Mouse (Mus musculus): Measurements from ENCODE around the gene Nat8.
"Not testable (repeated sequence)": the region's sequence is repeated elsewhere in the genome, so short reads cannot be mapped to it uniquely, and the experiment has no call there.

Nat8 gene

GRCm38 (mm10) chr6:85831796-85832321 is at the start of gene Nat8:
Nat8 (minus strand) TSS chr6:85832082.
- no peak for DNase-seq (ENCODE audit: low spot score)

- not testable (repeated sequence) for DNase-seq (ENCODE audit: low spot score)
Measured at GRCm38 (mm10) chr6:85869006-85869405, 37.1 kb upstream of the Nat8 start, which contains the start of gene Nat8f2. Nat8f2 (minus strand) TSS chr6:85869158.

- no peak for DNase-seq (ENCODE audit: low spot score)
Measured at GRCm38 (mm10) chr6:85867726-85868690, 36.1 kb upstream of the Nat8 start.

GRCm38 (mm10) chr6:85866995-85867394 is 35.1 kb upstream of the Nat8 start:
- not testable (repeated sequence) for DNase-seq (ENCODE audit: low spot score)

GRCm38 (mm10) chr6:85866166-85866565 is 34.3 kb upstream of the Nat8 start:
- not testable (repeated sequence) for DNase-seq (ENCODE audit: low spot score)

GRCm38 (mm10) chr6:85864900-85865639 is 33.2 kb upstream of the Nat8 start:
- DNase-seq (ENCODE audit: low spot score) = not testable (repeated sequence)

GRCm38 (mm10) chr6:85863840-85864239 is 32.0 kb upstream of the Nat8 start:
- DNase-seq (ENCODE audit: low spot score) = no peak

- DNase-seq (ENCODE audit: low spot score) = no peak
Measured at GRCm38 (mm10) chr6:85863136-85863535, 31.3 kb upstream of the Nat8 start.

GRCm38 (mm10) chr6:85862565-85862964 is 30.7 kb upstream of the Nat8 start:
- no peak for DNase-seq (ENCODE audit: low spot score)

- DNase-seq (ENCODE audit: low spot score) = no peak
Measured at GRCm38 (mm10) chr6:85861247-85861646, 29.4 kb upstream of the Nat8 start.

GRCm38 (mm10) chr6:85856194-85856678 is 24.4 kb upstream of the Nat8 start:
- no peak for DNase-seq (ENCODE audit: low spot score)

GRCm38 (mm10) chr6:85853481-85853880 is 21.6 kb upstream of the Nat8 start:
- DNase-seq (ENCODE audit: low spot score) = no peak

- no peak for DNase-seq (ENCODE audit: low spot score)
Measured at GRCm38 (mm10) chr6:85851062-85851773, 19.3 kb upstream of the Nat8 start.

GRCm38 (mm10) chr6:85849240-85849639 is 17.4 kb upstream of the Nat8 start:
- DNase-seq (ENCODE audit: low spot score) = no peak

- DNase-seq (ENCODE audit: low spot score) = no peak
Measured at GRCm38 (mm10) chr6:85848140-85848539, 16.3 kb upstream of the Nat8 start.

- no peak for DNase-seq (ENCODE audit: low spot score)
Measured at GRCm38 (mm10) chr6:85846921-85847320, 15.0 kb upstream of the Nat8 start.

- not testable (repeated sequence) for DNase-seq (ENCODE audit: low spot score)
Measured at GRCm38 (mm10) chr6:85843677-85844458, 12.0 kb upstream of the Nat8 start.

- DNase-seq (ENCODE audit: low spot score) = no peak
Measured at GRCm38 (mm10) chr6:85839982-85840381, 8.1 kb upstream of the Nat8 start.

GRCm38 (mm10) chr6:85838674-85839073 is 6.8 kb upstream of the Nat8 start:
- no peak for DNase-seq (ENCODE audit: low spot score)

- not testable (repeated sequence) for DNase-seq (ENCODE audit: low spot score)
Measured at GRCm38 (mm10) chr6:85837307-85837706, 5.4 kb upstream of the Nat8 start.

- DNase-seq (ENCODE audit: low spot score) = not testable (repeated sequence)
Measured at GRCm38 (mm10) chr6:85836827-85837226, 4.9 kb upstream of the Nat8 start.
